Mouse (Mus musculus): ENCODE measurements around the gene Selp. TPM values are rescaled to one million over a fixed set of nuclear protein-coding genes. Genes with fewer than 3 reads are reported as not detected.
A peak's percentile ranks its signal among the peaks of the same experiment; 100 is the strongest.

Selp gene
- total RNA-seq, 2 experiments from 2014 or later: 0.42 to 0.54 TPM

DNA sequence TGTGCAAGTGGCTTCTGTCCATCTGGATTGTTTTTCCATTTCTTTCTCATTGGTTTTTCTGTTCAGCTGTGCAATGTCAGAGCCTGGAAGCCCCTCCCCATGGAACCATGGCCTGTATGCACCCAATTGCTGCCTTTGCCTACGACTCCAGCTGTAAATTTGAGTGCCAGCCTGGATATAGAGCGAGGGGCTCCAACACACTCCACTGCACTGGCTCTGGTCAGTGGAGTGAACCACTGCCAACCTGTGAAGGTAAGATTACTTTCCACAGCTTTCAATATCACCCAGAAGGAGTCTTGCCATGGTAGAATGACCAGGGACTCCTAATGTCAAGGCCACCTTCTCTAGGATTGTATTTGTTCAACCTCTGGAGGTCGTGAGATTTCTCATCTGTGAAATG lies 14.9 kb downstream of the Selp start:
- no peak overlapping the region for H3K4me3 ChIP-seq
- no peak for DNase-seq
- no peak for TF ChIP-seq CTCF (IDR thresholded peaks at IDR 0.05)
- H3K27ac ChIP-seq: no peak overlapping the region
- intact Hi-C loops (cut with DNase I): no loop called here

DNA sequence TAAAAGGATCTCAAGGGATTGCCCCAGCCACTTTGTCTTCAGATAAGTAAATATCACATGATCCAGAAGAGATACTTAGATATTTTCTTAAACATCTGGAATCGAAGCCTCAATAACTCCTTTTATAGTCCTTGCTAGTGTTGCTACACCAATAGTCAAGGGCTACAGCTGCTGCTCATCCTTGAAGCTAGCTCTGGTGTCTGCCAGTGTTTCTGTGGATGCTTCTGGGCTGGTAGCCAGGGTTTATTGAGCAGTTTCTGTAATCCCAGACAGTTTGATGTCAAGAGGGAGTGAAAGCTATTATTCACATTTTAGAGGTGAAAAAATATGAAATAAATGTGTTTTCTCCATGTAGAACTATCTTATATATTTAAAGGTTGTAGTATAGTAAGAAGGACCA lies 17.5 kb downstream of the Selp start:
- no peak for DNase-seq
- H3K4me3 ChIP-seq: no peak overlapping the region
- intact Hi-C loops (cut with DNase I): no loop called here
- H3K27ac ChIP-seq: no peak overlapping the region
- TF ChIP-seq CTCF (IDR thresholded peaks at IDR 0.05): no peak

DNA sequence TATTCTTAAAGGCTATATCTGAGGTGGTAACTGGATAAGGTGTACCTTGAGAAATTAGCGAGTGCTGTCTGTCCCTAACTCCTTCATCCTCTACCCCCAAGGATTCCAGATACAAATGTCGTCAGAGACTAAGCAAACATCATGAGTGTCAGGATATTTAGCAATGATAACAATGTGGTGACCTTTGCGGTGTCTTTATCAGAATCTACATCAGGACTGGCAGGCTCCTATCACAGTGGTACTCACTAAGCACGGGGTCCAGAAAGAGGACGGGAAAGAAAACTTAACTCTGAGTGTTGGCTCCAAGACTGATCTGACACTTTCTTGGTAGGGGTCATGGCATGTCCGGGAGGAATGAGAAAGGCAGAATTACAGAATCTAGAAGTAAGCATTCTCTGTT lies 19.0 kb downstream of the Selp start:
- TF ChIP-seq CTCF (IDR thresholded peaks at IDR 0.05): no peak
- no peak for DNase-seq
- intact Hi-C loops (cut with DNase I): no loop called here
- no peak overlapping the region for H3K4me3 ChIP-seq
- no peak overlapping the region for H3K27ac ChIP-seq

DNA sequence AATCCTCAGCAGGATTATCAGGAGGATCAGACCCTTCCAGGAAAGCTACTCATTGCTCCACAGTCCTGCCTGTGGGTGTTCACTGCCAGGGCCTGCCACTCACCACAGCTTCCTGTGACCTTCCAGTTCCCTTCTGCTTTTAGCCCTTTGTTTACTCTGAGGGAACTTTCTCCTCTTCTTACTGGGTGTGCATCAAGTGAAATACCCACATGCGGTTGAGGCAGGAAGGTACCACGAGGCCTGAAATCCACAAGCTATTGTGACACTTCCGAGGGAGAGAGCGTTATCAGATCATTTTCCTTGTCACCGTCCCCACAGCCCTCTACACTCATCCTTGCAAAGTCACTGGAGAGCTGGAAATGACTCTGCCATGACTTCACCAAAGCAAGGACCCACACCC lies 20.3 kb downstream of the Selp start:
- TF ChIP-seq CTCF (IDR thresholded peaks at IDR 0.05): no peak
- no peak for DNase-seq
- intact Hi-C loops (cut with DNase I): no loop called here

DNA sequence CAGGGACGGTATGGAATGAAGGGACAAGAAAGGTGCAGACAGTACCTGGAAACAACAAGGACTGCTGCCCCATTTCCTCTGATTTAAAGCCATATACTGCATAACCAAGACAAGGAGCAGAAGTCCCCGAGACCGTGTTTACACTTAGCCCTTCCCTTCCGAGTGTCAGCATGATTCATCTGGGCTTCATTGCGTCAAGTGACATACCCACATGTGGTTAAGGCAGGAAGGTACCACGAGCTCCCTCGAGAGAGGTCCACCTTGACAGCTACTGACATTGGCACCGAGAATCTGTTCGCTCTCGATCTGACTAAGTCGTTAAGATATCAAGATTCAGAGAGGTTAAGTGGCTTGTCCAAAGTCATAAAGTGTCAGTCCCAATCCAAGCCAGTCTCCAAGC lies 20.9 kb downstream of the Selp start:
- Histone ChIP-seq H3K27ac (no peak overlapping the region), H3K4me3 (no peak overlapping the region)
- no peak for DNase-seq
- intact Hi-C loops (cut with DNase I): no loop called here
- TF ChIP-seq CTCF (IDR thresholded peaks at IDR 0.05): no peak

More for the DNA sequence above, 20.3 kb downstream of the Selp start:
- no peak overlapping the region for H3K27ac ChIP-seq
- H3K4me3 ChIP-seq: no peak overlapping the region

DNA sequence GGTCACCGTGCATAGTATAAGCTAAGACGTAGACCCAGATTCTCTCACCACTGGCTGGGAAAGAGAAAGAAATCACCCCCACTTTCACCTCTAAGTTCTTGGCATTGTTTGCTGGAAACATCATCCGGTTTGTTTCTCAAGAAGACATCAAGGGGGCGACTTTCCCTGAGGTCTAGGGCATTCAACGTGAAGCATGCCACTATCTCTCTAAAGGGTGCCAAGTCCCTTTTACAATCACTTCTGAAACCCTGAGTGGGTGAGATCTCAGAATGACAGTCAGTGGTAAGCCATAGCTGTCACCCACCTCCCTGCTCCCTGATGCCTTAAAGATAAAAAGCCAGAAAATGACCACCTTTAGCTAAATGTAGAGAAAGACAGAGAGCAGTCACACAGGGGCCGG lies 21.6 kb downstream of the Selp start:
- no peak for DNase-seq
- intact Hi-C loops (cut with DNase I): no loop called here
- Histone ChIP-seq H3K4me3 (no peak overlapping the region), H3K27ac (no peak overlapping the region)
- TF ChIP-seq CTCF (IDR thresholded peaks at IDR 0.05): no peak

DNA sequence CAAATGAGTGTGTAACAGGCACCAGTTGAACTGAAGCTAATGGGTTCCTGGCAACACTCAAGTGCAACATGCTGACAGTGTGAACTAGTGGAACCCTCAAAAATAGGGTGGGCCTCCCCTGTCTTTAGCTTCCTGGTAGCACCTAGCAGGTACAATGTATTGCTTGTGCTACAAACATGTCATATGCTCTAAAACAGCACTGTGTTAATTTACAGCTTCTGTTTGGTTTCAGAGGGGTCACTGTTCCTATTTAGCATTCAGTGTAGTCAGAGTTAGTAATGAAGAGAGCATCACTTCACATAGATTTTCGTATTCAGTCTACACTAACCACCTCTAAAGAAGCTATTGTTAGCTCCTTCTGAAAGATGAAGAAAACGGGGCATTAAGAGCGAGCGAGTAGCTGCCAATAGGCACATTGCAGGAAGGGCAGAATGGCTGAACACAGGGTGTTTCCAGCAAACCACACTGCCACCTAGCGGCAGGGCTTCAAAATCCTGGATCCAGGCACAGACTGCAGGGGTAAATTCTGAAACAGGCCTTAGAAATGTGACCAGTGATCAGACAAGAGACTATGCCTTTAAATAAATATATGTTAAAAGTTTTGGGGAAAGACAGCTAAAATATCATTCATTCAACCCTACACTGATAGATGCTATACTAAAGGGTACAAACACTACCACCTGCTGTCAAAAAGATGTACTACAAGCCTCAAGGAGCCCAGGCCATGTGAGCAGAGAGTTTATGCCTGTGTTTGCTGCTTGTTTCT lies 23.5 kb downstream of the Selp start:
- DNase-seq: peak; percentile 71
- peak; percentile 78 for TF ChIP-seq CTCF (IDR thresholded peaks at IDR 0.05)
- no peak overlapping the region for H3K4me3 ChIP-seq
- intact Hi-C loops (cut with DNase I): loop anchor here (2.0 kb wide), 1 partner anchor 130 kb away; no protein-coding TSS in a partner anchor
- no peak overlapping the region for H3K27ac ChIP-seq

DNA sequence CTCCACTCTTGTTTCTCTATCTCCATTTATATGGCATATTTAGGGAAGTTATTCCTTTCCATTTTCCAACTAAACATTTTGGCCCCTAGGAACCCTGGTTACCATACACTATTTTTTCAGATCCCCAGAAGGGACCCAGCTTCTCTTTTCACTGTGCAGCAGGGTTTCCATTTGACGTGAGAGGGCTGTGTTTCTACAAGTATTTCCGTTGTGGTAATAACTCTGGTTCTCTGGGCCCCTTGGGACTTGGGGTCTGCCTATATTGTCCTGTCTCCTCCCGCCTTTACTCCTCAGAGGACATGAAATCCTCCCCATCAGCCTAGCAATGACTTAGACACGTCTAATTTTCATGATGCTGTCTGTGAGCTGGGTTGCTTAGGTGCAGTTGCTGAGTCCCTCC lies 24.4 kb downstream of the Selp start:
- intact Hi-C loops (cut with DNase I): loop anchor here (2.0 kb wide), 1 partner anchor 131 kb away; no protein-coding TSS in a partner anchor
- H3K27ac ChIP-seq: no peak overlapping the region
- no peak overlapping the region for H3K4me3 ChIP-seq
- TF ChIP-seq CTCF (IDR thresholded peaks at IDR 0.05): no peak
- DNase-seq: no peak

DNA sequence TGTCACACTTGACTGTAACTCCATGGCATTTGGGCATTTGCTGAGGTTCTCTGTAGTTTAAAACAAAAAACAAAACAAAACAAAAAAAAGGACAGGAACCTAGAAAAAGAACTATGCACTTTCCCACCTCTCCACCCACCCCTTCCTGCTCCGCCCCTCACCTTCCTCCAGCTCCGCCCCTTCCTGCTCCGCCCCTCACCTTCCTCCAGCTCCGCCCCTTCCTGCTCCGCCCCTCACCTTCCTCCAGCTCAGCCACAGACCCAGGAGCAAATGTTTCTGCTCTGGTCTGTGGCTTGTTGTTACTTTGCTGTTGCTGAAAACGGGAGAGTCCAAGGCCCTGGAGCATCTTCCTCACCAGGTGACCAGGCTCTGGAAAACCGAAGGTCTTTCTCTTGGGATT lies 34.0 kb downstream of the Selp start:
- TF ChIP-seq CTCF (IDR thresholded peaks at IDR 0.05): no peak
- H3K27ac ChIP-seq: no peak overlapping the region
- no peak overlapping the region for H3K4me3 ChIP-seq
- intact Hi-C loops (cut with DNase I): no loop called here
- no peak for DNase-seq

DNA sequence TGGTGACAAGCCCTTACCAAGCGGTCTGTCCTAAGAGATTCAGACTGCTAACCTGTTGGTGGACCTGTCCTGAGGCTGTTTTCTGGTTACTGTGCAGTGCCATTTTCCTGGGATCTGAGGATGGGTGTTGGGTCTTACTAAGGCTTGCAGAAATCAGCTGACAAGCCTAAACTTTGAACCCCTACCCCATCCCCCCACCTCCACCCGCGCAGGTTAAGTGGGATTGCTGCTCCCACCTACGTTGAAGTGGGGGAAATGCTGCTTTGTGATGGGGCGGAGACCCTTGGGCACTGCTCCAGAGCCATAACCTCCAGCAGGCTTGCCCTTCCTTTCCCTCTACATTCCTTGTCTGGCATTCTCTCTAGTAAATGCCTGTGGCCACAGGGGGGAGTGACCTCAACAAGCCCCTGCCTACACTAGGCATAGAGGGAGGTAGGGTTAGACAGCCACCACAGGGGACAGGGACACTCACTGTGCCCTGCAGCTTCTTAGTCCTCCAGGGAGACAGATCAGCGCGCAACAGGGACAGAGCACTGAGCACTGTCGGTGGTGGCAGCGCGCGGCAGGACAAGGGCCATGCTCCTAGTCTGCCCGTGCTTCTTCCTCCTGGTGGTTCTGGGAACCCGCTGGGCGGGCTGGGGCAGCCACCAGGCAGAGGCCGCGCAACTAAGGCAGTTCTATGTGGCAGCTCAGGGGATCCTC lies 36.5 kb downstream of the Selp start, which contains the start of gene F5:
Gene F5, plus strand, starts transcription at position 452 of the 702 bp plus-strand sequence.
- intact Hi-C loops (cut with DNase I): no loop called here
- DNase-seq: no peak
- Histone ChIP-seq H3K4me3 (no peak within 1 kb of the TSS), H3K27ac (no peak within 1 kb of the TSS)
- no peak for TF ChIP-seq CTCF (IDR thresholded peaks at IDR 0.05)

DNA sequence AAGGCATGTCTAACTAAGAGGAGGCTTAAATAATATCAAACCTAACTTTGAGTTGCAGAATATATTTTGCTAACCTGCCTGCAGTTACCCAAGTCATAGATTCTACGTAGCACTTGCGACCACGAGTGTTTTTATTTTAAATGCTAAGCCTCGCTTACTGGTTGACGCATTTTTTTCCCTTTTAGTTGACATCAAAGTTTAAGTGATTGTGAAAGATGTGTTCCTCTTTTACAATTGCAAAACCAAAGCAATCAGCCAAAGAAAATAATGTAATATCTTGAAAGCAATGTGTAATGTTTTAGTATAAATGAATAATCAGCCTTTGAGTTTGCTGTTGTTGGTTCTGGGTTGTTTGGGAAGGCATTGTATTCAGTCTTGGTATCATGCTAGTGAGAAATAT lies 37.8 kb downstream of the Selp start:
- no peak overlapping the region for H3K27ac ChIP-seq
- no peak for DNase-seq
- H3K4me3 ChIP-seq: no peak overlapping the region

DNA sequence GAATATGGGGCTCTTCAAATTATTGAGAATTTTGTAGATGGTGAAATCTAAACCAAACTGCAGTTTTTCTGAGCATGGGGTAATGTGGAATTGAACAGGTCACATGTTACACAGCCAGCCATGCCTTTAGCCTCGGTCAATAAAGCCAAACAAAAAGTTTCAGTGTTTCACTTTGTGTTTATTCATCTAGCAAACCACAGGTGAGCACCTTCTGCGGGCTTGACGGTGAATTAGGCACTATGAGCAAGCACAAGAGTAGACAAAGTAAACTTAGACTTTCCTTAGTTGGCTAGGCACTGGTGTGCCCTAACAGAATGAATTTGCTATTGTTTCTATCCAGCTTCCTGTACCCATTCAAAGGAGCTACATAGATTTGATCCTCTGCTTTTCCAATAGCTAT lies 39.9 kb downstream of the Selp start:
- no peak for TF ChIP-seq CTCF (IDR thresholded peaks at IDR 0.05)
- intact Hi-C loops (cut with DNase I): no loop called here
- Histone ChIP-seq H3K27ac (no peak overlapping the region), H3K4me3 (no peak overlapping the region)
- DNase-seq: no peak

More for the DNA sequence above, 37.8 kb downstream of the Selp start:
- TF ChIP-seq CTCF (IDR thresholded peaks at IDR 0.05): no peak
- intact Hi-C loops (cut with DNase I): no loop called here

DNA sequence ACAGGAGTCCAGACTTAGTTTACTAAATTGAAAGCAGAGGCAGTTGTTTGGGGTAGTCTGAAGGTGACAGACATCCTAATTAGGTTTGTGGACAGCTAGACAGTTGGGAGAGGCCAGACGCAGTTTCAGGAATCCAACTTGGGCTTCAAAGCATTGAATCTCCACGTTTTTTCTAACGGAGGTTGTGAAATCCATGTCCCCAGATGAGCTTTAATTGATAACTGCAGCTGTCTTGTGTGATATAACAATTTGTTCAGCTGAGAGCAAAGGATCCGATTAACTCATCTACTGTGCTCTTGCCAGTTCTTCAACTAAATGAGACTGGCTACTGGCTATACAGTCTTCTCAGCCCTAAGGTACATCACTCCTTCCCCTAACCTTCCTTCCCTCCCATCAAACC lies 43.5 kb downstream of the Selp start:
- intact Hi-C loops (cut with DNase I): no loop called here
- Histone ChIP-seq H3K27ac (no peak overlapping the region), H3K4me3 (no peak overlapping the region)
- TF ChIP-seq CTCF (IDR thresholded peaks at IDR 0.05): no peak
- DNase-seq: no peak

All from gastrocnemius, adult 2 months (tissue).